Mouse (Mus musculus): ENCODE results near the gene 2810004N23Rik.
"Not testable (repeated sequence)": the region's sequence is repeated elsewhere in the genome, so short reads cannot be mapped to it uniquely, and the experiment has no call there.

The 2810004N23Rik gene

DNA sequence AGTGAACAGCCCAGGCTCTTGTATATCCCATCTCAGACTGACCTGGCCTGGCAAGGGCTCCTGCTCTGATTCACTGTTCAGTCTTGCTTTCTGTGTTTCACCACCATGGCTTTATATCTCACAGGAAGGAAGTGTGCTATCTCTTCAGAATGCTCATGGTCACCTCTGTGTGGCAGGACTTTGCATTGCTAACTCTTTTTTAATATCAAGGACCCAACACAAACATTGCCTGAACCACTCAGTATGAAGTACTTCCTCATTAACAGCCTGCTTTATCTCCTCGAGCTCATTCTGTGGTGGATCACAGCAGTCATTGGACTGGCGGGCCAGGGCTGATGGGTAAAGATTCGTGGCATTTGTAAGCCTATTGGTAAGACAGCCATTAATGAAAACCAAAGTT, 3.7 kb upstream of the 2810004N23Rik start:
- DNase-seq (ENCODE audit: low spot score in 2 of 2), result no peak

DNA sequence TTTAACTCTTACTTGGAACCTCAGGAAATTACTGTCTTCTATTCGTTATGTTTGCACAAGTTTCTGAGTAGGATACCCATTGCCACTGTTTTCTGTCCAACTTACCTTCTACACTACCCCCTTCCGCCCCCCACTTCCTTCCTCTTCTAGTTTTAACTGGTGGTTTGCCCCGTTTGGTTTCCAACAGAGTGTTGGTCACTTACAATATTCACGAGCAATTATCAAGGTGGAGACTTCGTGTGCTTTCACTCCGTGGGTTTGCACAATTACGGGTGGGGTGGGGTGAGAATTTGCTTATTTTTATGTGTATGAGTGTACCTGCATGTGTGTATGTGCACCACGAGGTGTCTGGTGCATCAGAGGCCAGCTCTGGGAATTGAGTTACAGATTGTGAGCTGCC, 809 bp upstream of the 2810004N23Rik start:
- DNase-seq (ENCODE audit: low spot score in 2 of 2), result no peak

DNA sequence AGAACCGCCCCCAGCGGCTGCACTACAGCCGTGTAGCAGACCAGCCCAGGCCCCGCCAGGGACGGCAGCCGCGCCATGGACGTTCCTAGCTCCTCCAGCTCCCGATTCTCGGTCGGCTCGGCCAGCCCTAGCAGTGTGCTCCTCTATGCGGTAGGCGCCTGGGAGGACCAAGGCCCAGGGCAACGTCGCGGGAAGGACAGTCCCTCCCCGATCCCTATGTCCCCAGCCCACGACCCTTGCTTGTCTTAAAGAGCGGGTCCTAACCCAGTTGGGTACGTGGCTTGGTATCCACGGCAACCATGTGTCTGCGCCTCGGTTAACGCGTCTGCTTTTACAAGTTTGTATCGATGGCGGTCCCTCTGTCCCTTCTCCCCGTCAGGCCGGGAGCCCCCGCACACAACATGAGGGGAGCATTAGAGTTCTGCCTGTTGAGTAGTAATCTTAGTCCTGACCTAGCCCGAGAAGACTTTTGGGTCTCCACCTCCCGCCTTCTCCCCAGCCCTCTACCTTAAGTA, 300 bp upstream of the 2810004N23Rik start:
- DNase-seq (ENCODE audit: low spot score in 2 of 2), result no peak

DNA sequence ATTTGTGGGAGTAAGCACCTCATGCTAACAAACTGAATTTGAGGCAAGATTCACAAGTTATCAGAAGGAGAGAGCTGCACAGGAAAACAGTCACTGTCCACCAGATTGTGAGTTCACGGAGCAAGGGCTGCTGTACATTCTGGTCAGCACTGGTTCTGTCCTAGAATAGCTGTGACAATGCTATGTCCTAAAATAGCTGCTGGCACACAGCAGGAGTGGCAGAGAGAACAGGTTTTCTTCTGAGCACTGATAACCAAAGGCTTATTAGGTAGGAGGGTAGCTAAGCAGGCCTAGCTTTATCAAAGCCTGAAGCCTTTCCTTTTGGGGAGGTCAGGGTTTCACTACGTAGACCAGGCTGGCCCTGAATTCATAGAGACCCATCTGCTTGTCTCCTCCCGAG, 2.7 kb downstream of the 2810004N23Rik start:
- DNase-seq (ENCODE audit: low spot score in 2 of 2), result no peak

DNA sequence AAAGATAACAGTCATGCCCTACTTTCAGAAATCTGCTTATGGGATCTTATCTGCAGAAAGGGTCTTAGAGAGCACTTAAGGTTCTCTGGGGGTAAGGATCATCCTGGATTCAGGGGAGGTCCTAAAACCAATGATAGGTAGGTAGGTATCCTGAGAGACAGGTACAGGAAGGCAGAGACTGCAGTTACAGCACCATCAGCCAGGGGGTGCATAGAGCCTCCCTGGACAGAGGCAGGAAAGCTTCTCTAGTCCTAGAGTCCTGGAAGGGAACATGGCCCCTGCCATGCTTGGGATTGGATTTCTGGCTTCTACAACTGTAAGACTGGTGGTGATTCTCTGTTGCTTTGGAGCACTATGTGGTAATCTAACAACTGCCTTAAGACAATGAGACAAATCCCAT, 3.5 kb downstream of the 2810004N23Rik start:
- DNase-seq (ENCODE audit: low spot score in 2 of 2), result no peak

DNA sequence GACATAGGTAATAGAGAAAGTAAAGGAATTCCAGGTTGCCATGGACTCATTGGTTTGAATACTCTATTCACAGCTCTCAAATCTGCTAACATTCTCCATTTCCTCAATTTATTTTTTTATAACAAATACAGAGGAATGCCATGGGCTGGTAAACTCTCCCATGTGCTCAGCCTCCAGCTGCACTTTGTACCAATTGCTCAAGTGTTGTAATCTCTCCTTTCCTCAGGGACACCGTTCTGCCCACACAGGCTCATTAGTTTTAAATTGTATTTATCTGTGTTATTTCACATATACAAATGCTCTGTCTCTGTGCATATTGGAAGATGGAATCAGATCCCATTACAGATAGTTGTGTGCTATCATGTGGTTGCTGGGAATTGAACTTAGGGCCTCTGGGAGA, 9.4 kb downstream of the 2810004N23Rik start:
- no peak for DNase-seq (ENCODE audit: low spot score in 2 of 2)

DNA sequence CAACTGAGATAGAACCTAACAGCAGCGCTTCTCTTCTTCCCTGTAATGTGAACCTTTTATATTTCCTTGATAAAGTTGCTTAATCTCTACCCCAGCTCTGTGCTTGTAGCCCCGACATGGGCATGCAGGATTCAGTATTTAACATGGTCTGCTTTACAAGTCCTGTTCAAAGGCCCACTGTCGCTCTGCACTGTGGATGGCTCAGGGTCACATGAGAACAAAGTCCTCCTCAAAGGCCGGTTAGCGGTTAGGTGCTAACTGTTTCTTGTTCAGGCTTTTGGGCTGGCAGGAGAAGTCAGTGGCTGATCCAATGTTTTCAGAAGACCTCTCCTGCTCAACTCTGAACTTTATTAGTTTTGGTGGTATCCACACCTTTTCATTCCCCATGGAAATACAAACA, 17.3 kb downstream of the 2810004N23Rik start:
- DNase-seq (ENCODE audit: low spot score in 2 of 2), result no peak

DNA sequence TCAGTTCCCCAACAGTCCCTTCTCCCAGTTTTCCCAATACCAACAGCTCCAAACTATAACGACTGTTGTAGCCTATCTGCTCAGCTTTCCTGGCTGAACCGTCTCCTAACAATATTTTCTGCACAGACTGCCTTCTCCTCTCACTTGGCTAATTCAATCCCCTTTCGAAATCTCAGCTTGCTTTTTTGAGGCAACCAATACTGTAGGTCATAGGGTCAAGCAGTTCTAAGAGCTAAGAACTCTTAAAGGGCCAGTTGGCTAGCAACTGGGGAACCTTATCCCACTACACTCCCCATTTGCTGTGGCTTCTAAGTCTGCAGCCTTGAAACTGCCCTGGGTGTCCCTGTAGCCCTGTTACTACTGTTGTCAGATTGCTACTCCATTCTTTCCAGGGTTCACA, 17.8 kb downstream of the 2810004N23Rik start:
- DNase-seq (ENCODE audit: low spot score in 2 of 2), result no peak

DNA sequence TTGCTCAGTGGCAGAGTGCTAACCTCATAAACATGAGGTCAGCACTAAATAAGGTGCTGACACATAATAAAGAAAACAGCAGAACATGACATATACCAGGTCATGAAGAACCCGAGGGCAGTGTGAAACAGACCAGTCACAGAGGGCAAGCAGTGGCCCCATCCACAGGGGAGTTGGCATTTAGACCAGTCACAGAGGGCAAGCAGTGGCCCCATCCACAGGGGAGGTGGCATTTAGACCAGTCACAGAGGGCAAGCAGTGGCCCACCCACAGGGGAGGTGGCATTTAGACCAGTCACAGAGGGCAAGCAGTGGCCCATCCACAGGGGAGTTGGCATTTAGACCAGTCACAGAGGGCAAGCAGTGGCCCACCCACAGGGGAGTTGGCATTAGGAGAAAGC, 20.0 kb downstream of the 2810004N23Rik start:
- DNase-seq (ENCODE audit: low spot score in 2 of 2), result not testable (repeated sequence)

DNA sequence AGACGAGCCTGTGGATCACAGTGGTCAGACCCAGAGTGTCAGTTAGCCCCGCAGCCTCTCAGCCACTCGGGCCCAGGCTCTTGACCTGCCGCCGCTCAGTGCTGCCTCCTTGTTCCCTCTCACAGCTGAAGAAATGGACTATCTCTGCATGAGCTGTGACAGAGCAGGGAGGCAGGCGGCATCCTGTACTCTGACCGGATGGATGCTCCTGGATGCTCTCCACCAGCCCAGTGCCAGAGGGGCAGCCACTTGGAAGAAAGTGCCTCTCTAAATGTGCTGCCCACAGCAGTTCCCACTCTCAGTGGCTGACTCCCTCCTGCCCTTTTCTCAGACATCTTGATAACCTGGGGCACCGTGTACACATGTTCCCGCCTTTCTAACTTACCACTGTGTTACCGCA, 21.1 kb downstream of the 2810004N23Rik start:
- DNase-seq (ENCODE audit: low spot score in 2 of 2), result no peak

DNA sequence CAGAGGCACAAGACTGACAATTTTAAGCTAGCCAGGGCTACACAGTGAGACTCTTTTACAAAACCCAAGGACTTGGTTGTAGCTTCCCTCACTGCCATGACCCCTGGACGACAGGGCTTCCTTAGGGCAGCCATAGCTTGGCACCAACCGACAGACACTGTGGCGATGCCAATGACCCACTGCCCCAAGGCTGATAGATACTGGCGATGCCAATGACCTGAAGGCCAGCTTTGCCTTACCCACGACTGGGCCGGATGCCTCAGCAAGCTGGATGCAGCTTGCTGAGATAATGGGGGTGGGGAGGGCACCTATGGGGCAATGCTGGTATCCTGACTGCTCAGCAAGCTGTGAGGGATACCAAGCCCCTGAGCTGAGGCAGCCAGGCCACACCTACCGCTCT, 22.0 kb downstream of the 2810004N23Rik start:
- DNase-seq (ENCODE audit: low spot score in 2 of 2), result no peak

DNA sequence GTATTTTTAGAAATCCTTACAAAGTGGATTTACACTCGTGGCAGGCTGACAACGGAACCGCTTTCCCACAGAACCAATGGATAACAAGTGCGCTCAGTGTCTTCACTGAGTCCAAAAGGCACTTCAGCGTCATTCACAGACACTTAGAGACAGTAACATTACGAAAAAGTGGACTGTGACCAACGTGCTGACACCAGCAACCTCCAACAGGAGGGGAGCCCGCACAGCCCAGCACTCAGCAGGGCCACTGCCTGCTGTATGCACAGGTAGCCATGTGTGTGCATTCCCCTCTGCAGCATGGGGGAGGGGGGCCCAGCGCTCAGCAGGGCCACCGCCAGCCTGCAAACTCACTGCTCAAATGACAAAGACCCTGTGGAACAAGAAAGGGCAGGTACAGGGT, 23.5 kb downstream of the 2810004N23Rik start:
- DNase-seq (ENCODE audit: low spot score in 2 of 2), result no peak

DNA sequence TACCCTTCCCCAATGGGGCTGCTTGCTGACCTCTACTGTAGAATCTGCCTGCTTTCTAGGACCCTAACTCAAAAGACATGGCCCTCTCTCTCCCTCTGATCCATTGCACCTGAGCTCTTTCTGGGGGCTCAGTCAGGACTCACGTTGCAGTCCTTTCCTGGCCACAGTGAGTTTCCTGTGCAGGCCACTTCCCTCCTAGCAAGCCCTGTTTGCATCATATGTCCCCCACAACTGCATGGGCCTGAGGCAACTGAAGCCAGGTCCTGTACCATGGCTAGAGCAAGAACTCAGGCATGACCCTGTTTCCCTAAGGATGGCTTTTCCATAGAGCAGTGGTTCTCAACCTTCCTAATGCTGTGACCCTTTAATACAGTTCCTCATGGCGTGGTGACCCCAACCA, 25.0 kb downstream of the 2810004N23Rik start:
- DNase-seq (ENCODE audit: low spot score in 2 of 2), result no peak

DNA sequence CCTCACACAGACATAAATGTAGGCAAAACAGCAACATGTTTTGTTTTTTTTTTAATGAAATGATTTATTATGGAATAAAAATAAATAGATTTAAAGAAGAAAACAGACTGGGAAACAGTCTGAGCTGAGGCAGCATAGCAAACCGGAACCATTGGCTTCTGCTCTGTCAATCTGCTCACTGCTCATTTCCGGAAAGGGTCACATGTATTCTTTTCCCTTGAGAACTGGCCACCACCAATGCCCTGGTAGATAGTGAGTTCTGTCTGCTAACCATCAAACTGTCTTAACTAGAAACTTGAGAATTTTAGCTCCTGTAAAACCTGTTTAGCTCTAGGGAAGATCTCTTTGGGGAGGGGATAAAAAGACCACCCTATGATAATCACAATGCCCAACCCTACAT, 26.0 kb downstream of the 2810004N23Rik start:
- no peak for DNase-seq (ENCODE audit: low spot score in 2 of 2)

DNA sequence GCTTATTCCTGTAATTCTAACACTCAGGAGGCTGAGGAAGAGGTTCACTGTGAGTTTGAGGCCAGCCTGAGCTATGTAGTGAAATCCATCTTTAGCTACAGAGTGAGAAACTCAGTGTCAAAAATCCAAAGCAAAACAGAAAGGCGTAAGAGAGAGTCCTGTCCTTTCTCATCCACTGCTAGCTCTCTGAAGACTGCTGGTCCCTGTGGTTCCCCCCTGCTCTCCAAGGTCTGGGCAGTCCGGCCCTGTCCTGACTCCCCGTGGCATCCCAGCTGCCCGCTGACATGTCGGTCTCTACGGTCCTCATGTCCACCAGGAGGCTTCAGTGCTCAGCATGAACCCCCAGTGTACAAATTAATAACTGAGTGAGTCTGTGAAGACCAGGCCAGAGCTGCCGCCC, 26.6 kb downstream of the 2810004N23Rik start:
- no peak for DNase-seq (ENCODE audit: low spot score in 2 of 2)

DNA sequence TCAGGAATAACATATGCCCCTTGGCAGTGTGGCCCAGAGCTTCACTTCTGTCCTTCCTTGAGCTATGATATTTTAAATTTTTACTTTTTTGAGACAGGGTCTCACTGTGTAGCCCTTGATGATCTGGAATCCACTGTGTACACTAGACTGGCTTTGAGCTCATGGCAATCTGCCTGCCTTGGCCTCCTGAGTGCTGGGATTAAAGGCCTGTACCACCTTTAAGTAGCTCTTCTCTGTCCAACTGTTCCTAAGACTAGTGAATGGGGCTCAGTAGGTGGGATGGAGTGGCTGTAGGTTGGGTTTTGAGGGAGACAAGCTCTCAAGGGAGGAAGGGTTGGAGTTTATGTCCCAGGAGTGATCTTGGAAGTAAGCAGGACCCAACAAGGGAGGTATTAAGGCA, 27.1 kb downstream of the 2810004N23Rik start:
- no peak for DNase-seq (ENCODE audit: low spot score in 2 of 2)

DNA sequence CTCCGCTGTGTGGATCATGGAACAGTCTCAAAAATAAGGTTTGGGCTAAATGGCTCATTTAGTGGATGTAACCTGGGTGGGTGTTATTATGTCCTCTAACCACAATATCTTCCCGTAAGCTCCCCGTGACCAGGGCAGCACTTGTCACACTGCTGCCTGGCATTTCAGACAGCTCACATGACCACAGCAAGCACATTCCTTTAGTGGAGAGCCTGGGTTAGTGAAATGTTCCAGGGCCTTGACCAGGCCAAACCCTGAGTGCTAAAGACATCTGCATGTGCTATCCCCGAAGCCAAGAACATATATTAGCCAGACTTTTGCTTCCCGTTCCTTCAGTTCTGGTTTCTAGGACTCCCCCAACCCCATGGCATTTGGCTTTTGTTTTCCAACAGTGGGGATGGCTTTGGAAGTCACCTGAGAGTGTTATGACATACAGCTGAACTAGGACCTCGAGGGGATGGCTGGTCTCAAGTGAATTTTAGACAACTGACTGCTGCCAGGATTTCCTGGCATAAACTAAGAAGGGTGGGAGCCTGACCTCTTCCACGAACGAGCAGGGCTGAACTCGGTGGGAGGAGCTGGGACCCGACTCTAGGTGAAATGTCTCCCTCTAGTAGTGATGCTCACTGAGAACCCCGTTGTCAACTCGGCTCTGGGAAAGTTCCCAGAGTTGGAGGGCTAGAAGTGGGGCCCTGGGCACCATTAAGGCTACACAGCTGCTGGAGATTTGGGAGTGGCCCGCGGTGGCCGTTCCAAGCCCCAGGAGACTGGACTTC, 29.3 kb downstream of the 2810004N23Rik start:
- DNase-seq (ENCODE audit: low spot score in 2 of 2), result no peak

DNA sequence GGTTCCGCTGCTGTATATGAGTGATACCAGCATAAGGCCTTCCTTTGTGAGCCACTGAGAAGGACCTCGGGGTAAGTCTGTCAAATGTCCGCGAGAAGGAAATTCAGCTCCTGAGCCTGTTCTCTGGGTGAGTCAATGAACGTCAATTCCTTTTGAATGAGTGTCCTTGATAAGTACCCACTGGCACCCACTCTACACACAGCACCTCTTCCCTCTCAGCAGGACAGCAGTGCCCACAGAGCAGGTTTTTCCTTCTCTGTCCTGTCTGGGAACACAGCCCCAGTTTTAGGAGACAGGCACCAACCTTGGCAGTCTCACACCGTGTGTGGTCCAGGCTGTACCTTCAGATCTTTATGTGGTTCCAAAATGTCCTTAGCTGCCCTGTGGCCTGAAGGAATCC, 31.0 kb downstream of the 2810004N23Rik start:
- no peak for DNase-seq (ENCODE audit: low spot score in 2 of 2)

DNA sequence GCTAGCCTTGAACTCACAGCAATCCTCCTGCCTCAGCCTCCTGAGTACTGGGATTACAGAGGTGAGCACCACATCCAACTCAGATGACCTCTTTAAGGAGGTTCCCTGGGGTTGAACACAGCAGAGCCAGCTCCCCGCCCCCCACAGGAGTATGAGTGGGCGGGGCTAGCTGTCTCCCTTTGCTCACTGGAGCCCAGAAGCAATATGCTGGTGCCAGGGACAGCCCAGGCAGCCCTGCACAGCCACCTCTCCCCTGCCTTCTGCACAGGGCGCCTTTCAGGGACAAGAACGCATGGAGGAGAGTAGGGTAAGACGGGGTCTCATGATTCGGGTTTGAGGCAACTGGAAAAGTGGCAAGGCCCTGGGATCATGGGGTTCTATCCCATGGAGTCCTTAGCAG, 31.4 kb downstream of the 2810004N23Rik start:
- no peak for DNase-seq (ENCODE audit: low spot score in 2 of 2)

DNA sequence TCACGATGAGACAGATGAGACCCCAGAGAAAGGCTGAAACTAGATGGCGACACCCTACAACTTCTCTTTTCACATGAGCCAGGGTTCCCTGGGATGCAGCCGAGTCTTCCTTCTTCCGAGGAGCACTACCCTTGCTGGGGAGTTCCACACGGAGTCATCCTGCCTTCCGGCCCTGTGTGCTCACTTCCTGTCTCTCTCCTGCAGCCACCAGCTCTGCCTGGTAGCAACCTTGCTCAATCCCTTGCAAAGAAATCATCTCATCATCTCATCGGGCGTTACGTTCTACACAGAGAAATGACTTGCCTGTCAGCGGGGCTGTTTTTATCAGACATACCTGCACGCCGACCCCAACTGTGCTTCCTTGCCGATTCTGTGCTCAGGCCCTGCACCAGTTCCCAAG, 32.9 kb downstream of the 2810004N23Rik start:
- no peak for DNase-seq (ENCODE audit: low spot score in 2 of 2)

DNA sequence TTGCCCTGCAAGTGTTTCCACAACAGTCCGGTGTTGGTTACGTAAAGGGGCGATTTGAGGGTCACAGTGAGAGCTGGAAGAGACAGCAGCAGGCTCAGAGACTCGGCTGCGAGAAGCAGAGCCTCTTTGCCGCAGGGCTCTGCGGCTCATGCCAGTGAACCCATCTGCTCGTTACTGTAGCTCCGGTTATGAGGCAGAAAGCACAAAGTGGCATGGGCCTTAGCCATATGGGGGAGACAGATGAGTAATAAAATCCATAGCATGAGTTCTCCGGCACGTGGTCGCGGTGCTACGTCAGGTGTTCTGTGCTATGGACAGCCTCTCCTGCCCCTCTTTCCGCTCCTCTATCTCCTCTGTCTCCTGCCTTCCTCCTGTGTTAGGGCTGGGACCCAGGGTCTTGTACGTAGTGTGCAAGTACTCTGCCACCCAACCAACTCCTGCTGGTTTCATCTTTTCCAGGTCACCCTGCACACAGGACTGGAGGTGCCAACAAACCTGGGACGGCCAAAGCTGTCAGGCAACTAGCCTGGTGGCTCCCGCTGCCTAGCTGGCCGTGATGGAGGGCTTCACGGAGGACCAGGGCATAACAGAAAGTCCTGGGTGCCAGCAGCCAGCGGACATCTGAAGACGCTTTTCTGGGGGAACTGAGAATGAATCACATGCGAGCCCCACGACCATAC, 34.2 kb downstream of the 2810004N23Rik start:
- no peak for DNase-seq (ENCODE audit: low spot score in 2 of 2)

DNA sequence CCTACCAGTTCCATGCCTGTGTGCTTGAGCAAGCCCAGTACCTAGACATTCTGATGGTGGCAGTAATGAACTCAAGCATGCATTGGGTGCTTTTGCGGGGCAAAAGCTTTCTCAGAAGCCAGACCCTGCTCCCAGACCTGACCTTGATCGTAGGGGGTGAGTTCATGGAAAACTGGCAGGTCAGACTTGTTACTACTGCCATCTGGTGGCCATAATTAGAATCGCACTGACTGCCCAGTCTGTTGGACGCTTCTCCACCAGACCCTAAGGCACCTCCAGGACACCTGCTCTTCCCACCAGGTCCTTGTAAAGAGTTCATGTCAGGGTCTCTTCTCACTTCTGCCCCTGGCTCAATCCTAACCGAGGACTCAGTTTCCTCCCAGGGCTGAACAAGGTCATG, 35.5 kb downstream of the 2810004N23Rik start:
- peak in 1 of 2 experiments; percentile 43 for DNase-seq (ENCODE audit: low spot score in 2 of 2)

DNA sequence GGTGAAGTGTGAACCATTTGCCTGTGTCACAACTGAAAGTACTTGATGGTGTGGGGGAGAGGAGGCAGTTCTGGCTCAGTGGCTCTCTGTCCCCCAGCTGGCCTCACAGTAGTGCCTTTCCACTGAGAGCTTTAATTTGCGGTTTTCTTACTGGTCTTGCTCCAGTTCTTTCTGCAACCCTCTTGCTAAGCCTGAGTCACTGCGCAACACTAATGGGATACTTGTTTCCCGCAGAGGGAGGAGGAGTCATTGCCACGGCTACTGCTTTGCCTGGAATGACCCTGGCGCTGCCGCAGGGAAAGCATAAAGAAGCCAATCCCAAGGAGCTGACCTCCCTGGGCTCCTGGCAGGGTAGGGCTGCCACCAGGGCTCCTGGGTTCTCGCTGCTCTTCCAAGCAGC, 36.3 kb downstream of the 2810004N23Rik start:
- DNase-seq (ENCODE audit: low spot score in 2 of 2), result no peak
